Mouse (Mus musculus) kidney, postnatal 4 days (tissue): ENCODE results near the gene Gm5089.

Source experiments
- DNase-seq, 2 experiments: peaks; one replicate each; pipeline ENCODE4 v3.0.0; 2021; ENCODE audit warnings: mixed read lengths in 2 of 2

Gm5089 gene

GRCm38 (mm10) chr14:122450496-122451382 lies at the start of gene Gm5089:
TSS of gene Gm5089 (minus strand) at chr14:122451115.
- DNase-seq, result peak; percentile 44 to 59

GRCm38 (mm10) chr14:122492015-122492414 lies 41.1 kb upstream of the Gm5089 start:
- no peak for DNase-seq

GRCm38 (mm10) chr14:122491521-122491920 lies 40.6 kb upstream of the Gm5089 start:
- DNase-seq, result no peak

- peak in 1 of 2 experiments; percentile 12 for DNase-seq
Measured at GRCm38 (mm10) chr14:122490441-122491328, 39.8 kb upstream of the Gm5089 start, which contains the start of gene Gm10837. TSS of gene Gm10837 (plus strand) at chr14:122490586.

- no peak for DNase-seq
Measured at GRCm38 (mm10) chr14:122489686-122490414, 38.9 kb upstream of the Gm5089 start.

- peak in 1 of 2 experiments; percentile 1 for DNase-seq
Measured at GRCm38 (mm10) chr14:122489041-122489440, 38.1 kb upstream of the Gm5089 start.

- DNase-seq, result peak in 1 of 2 experiments; percentile 2
Measured at GRCm38 (mm10) chr14:122487366-122487765, 36.5 kb upstream of the Gm5089 start.

- no peak for DNase-seq
Measured at GRCm38 (mm10) chr14:122486611-122487010, 35.7 kb upstream of the Gm5089 start.

GRCm38 (mm10) chr14:122485635-122486181 lies 34.8 kb upstream of the Gm5089 start:
- DNase-seq, result no peak

GRCm38 (mm10) chr14:122484844-122485551 lies 34.1 kb upstream of the Gm5089 start:
- peak in 1 of 2 experiments; percentile 3 for DNase-seq

GRCm38 (mm10) chr14:122484458-122484843 lies 33.5 kb upstream of the Gm5089 start:
- no peak for DNase-seq

GRCm38 (mm10) chr14:122483556-122484421 lies 32.9 kb upstream of the Gm5089 start:
- DNase-seq, result no peak

GRCm38 (mm10) chr14:122483024-122483385 lies 32.1 kb upstream of the Gm5089 start:
- no peak for DNase-seq

GRCm38 (mm10) chr14:122482081-122483023 lies 31.4 kb upstream of the Gm5089 start:
- no peak for DNase-seq

GRCm38 (mm10) chr14:122481181-122481580 lies 30.3 kb upstream of the Gm5089 start:
- no peak for DNase-seq

GRCm38 (mm10) chr14:122480355-122480754 lies 29.4 kb upstream of the Gm5089 start:
- no peak for DNase-seq

GRCm38 (mm10) chr14:122479461-122480109 lies 28.7 kb upstream of the Gm5089 start:
- no peak for DNase-seq

- peak in 1 of 2 experiments; percentile 24 for DNase-seq
Measured at GRCm38 (mm10) chr14:122478574-122479011, 27.7 kb upstream of the Gm5089 start.
